Mouse (Mus musculus): ENCODE data around the gene Nfatc3. TPM values are rescaled to one million over a fixed set of nuclear protein-coding genes. Genes with fewer than 3 reads are reported as not detected.
"Not testable (repeated sequence)": the region's sequence is repeated elsewhere in the genome, so short reads cannot be mapped to it uniquely, and the experiment has no call there.

Gene Nfatc3
- polyA plus RNA-seq (2015; fragmentation: Nextera tagmentation; extraction: Ambion mirVana) = 9.1 and 9.4 TPM in 2 replicates

- Histone ChIP-seq H3K36me3 (peaks cover 4% of the 10 kb centered on the region), H3K27ac (peak within 1 kb of the TSS; percentile 95), H3K27me3 (no peaks in the 10 kb centered on the region), H3K4me3 (peak within 1 kb of the TSS; percentile 87), H3K9ac (peak within 1 kb of the TSS; percentile 92), H3K4me1 (peaks cover 24% of the 10 kb centered on the region), H3K4me2 (replicated peaks) (peak within 1 kb of the TSS; percentile 83), H3K9me3 (no peaks in the 10 kb centered on the region)
- peak; percentile 99 for ATAC-seq (ENCODE audit: low FRiP score, low read depth)
- under 1% methylated on average over 52 of the region's 52 CpGs for WGBS
Observed at GRCm38 (mm10) chr8:106058731-106059612, at the start of gene Nfatc3. Nfatc3 (plus strand) TSS chr8:106058840.

- under 1% methylated on average over 74 of the region's 74 CpGs for WGBS
- Histone ChIP-seq H3K9ac (peak overlapping the region; percentile 95), H3K36me3 (peaks cover 15% of the 10 kb centered on the region), H3K4me3 (peak overlapping the region; percentile 97), H3K27ac (peak overlapping the region; percentile 48; the same call in 1 of the 2 replicates), H3K27me3 (no peaks in the 10 kb centered on the region), H3K4me2 (replicated peaks) (peak overlapping the region; percentile 100), H3K9me3 (no peaks in the 10 kb centered on the region), H3K4me1 (peaks cover 13% of the 10 kb centered on the region)
- peak; percentile 93 for ATAC-seq (ENCODE audit: low FRiP score, low read depth)
Observed at GRCm38 (mm10) chr8:106010748-106011642, 47.6 kb upstream of the Nfatc3 start.

GRCm38 (mm10) chr8:106011643-106011986 is 47.0 kb upstream of the Nfatc3 start, which contains the start of gene Ddx28:
Ddx28 (minus strand) TSS chr8:106011882.
- Histone ChIP-seq H3K9me3 (no peaks in the 10 kb centered on the region), H3K4me3 (peak within 1 kb of the TSS; percentile 97), H3K27ac (peak within 1 kb of the TSS; percentile 48; the same call in 1 of the 2 replicates), H3K4me2 (replicated peaks) (peak within 1 kb of the TSS; percentile 100), H3K36me3 (peaks cover 19% of the 10 kb centered on the region), H3K27me3 (no peaks in the 10 kb centered on the region), H3K4me1 (peaks cover 13% of the 10 kb centered on the region), H3K9ac (peak within 1 kb of the TSS; percentile 95)
- WGBS = 2% methylated on average over 6 of the region's 6 CpGs
- ATAC-seq (ENCODE audit: low FRiP score, low read depth) = no peak

GRCm38 (mm10) chr8:106012203-106012602 is 46.4 kb upstream of the Nfatc3 start:
- Histone ChIP-seq H3K36me3 (peaks cover 22% of the 10 kb centered on the region), H3K4me3 (peak overlapping the region; percentile 97), H3K9ac (peak overlapping the region; percentile 95), H3K4me2 (replicated peaks) (peak overlapping the region; percentile 100), H3K4me1 (peaks cover 13% of the 10 kb centered on the region)
- WGBS = 85% methylated on average over 8 of the region's 8 CpGs
- ATAC-seq (ENCODE audit: low FRiP score, low read depth); H3K9me3 ChIP-seq; H3K27me3 ChIP-seq; H3K27ac ChIP-seq: not testable (repeated sequence)

GRCm38 (mm10) chr8:106016284-106016683 is 42.4 kb upstream of the Nfatc3 start:
- Histone ChIP-seq H3K4me1 (no peaks in the 10 kb centered on the region), H3K9me3 (no peaks in the 10 kb centered on the region), H3K36me3 (peaks cover 31% of the 10 kb centered on the region), H3K27me3 (no peaks in the 10 kb centered on the region), H3K27ac (no peak overlapping the region), H3K9ac (no peak overlapping the region), H3K4me2 (replicated peaks) (no peak overlapping the region), H3K4me3 (no peak overlapping the region)
- WGBS = 94% methylated on average over 6 of the region's 6 CpGs
- no peak for ATAC-seq (ENCODE audit: low FRiP score, low read depth)

- H3K4me3 ChIP-seq = no peak overlapping the region
- no peaks in the 10 kb centered on the region for H3K27me3 ChIP-seq
- no peak overlapping the region for H3K27ac ChIP-seq
- H3K9me3 ChIP-seq = no peaks in the 10 kb centered on the region
- ATAC-seq (ENCODE audit: low FRiP score, low read depth) = no peak
- no peaks in the 10 kb centered on the region for H3K4me1 ChIP-seq
- WGBS = 90% methylated on average over 7 of the region's 7 CpGs
- H3K9ac ChIP-seq = no peak overlapping the region
- H3K4me2 ChIP-seq (replicated peaks) = no peak overlapping the region
- peaks cover 31% of the 10 kb centered on the region for H3K36me3 ChIP-seq
Observed at GRCm38 (mm10) chr8:106017130-106017529, 41.5 kb upstream of the Nfatc3 start.

GRCm38 (mm10) chr8:106018039-106018438 is 40.6 kb upstream of the Nfatc3 start:
- Histone ChIP-seq H3K36me3 (peaks cover 31% of the 10 kb centered on the region), H3K4me3 (no peak overlapping the region), H3K4me1 (no peaks in the 10 kb centered on the region), H3K9ac (no peak overlapping the region), H3K4me2 (replicated peaks) (no peak overlapping the region), H3K9me3 (no peaks in the 10 kb centered on the region), H3K27ac (no peak overlapping the region), H3K27me3 (no peaks in the 10 kb centered on the region)
- ATAC-seq (ENCODE audit: low FRiP score, low read depth) = no peak
- WGBS = 91% methylated on average over 3 of the region's 3 CpGs

- Histone ChIP-seq H3K9me3 (no peaks in the 10 kb centered on the region), H3K4me2 (replicated peaks) (no peak overlapping the region), H3K27ac (no peak overlapping the region), H3K9ac (no peak overlapping the region), H3K27me3 (no peaks in the 10 kb centered on the region), H3K4me3 (no peak overlapping the region), H3K36me3 (peaks cover 33% of the 10 kb centered on the region), H3K4me1 (no peaks in the 10 kb centered on the region)
- no peak for ATAC-seq (ENCODE audit: low FRiP score, low read depth)
Observed at GRCm38 (mm10) chr8:106022483-106022882, 36.2 kb upstream of the Nfatc3 start.

GRCm38 (mm10) chr8:106038721-106039120 is 19.9 kb upstream of the Nfatc3 start:
- Histone ChIP-seq H3K4me2 (replicated peaks) (no peak overlapping the region), H3K4me1 (no peaks in the 10 kb centered on the region), H3K9ac (no peak overlapping the region), H3K9me3 (no peaks in the 10 kb centered on the region), H3K27ac (no peak overlapping the region), H3K27me3 (no peaks in the 10 kb centered on the region), H3K36me3 (peaks cover 25% of the 10 kb centered on the region), H3K4me3 (no peak overlapping the region)
- 90% methylated on average over 10 of the region's 10 CpGs for WGBS
- ATAC-seq (ENCODE audit: low FRiP score, low read depth) = no peak

GRCm38 (mm10) chr8:106039605-106040004 is 19.0 kb upstream of the Nfatc3 start:
- no peaks in the 10 kb centered on the region for H3K9me3 ChIP-seq
- no peak for ATAC-seq (ENCODE audit: low FRiP score, low read depth)
- H3K9ac ChIP-seq = no peak overlapping the region
- no peak overlapping the region for H3K4me2 ChIP-seq (replicated peaks)
- H3K36me3 ChIP-seq = peaks cover 27% of the 10 kb centered on the region
- no peak overlapping the region for H3K4me3 ChIP-seq
- 74% methylated on average over 4 of the region's 4 CpGs for WGBS
- no peak overlapping the region for H3K27ac ChIP-seq
- no peaks in the 10 kb centered on the region for H3K27me3 ChIP-seq
- H3K4me1 ChIP-seq = no peaks in the 10 kb centered on the region

- no peaks in the 10 kb centered on the region for H3K4me1 ChIP-seq
- H3K4me3 ChIP-seq = no peak overlapping the region
- 70% methylated on average over 4 of the region's 4 CpGs for WGBS
- no peaks in the 10 kb centered on the region for H3K9me3 ChIP-seq
- H3K4me2 ChIP-seq (replicated peaks) = no peak overlapping the region
- H3K27ac ChIP-seq = no peak overlapping the region
- no peak for ATAC-seq (ENCODE audit: low FRiP score, low read depth)
- no peaks in the 10 kb centered on the region for H3K27me3 ChIP-seq
- H3K9ac ChIP-seq = no peak overlapping the region
- peaks cover 32% of the 10 kb centered on the region for H3K36me3 ChIP-seq
Observed at GRCm38 (mm10) chr8:106040218-106040617, 18.4 kb upstream of the Nfatc3 start.

GRCm38 (mm10) chr8:106043055-106043454 is 15.6 kb upstream of the Nfatc3 start:
- Histone ChIP-seq H3K27ac (no peak overlapping the region), H3K4me2 (replicated peaks) (no peak overlapping the region), H3K36me3 (peaks cover 25% of the 10 kb centered on the region), H3K9me3 (no peaks in the 10 kb centered on the region), H3K9ac (no peak overlapping the region), H3K27me3 (no peaks in the 10 kb centered on the region), H3K4me1 (no peaks in the 10 kb centered on the region), H3K4me3 (no peak overlapping the region)
- 75% methylated on average over 2 of the region's 2 CpGs for WGBS
- no peak; the same call in 1 of the 2 replicates for ATAC-seq (ENCODE audit: low FRiP score, low read depth)
